Mouse (Mus musculus) heart, adult 2 months (tissue): ENCODE data around the gene 3110009E18Rik. TPM values are rescaled to one million over a fixed set of nuclear protein-coding genes. Genes with fewer than 3 reads are reported as not detected.

Experiments
- DNase-seq, 2 experiments: peaks; one replicate each; pipeline ENCODE4 v3.0.0; 2021
- H3K27ac ChIP-seq: fragments of 200-600 bp; 2 replicates; pipeline ENCODE4 v1.8.1; 2022
- H3K27me3 ChIP-seq: fragments of 200-500 bp; 2 replicates; pipeline ENCODE4 v1.6.1; 2012; ENCODE audit warnings: mild to moderate bottlenecking, low read length, inconsistent platforms, mixed read lengths; ENCODE audit not compliant: control insufficient read depth, insufficient read depth
- H3K36me3 ChIP-seq: fragments of 200-500 bp; 2 replicates; pipeline ENCODE4 v1.6.1; 2012; ENCODE audit warnings: low read length, inconsistent platforms; ENCODE audit not compliant: control insufficient read depth, insufficient read depth
- H3K4me1 ChIP-seq: fragments of 200-500 bp; 2 replicates; pipeline ENCODE4 v1.6.1; 2011; ENCODE audit warnings: low read length; ENCODE audit not compliant: control insufficient read depth, insufficient read depth
- H3K4me3 ChIP-seq: fragments of 200-600 bp; 2 replicates; pipeline ENCODE4 v1.8.1; 2022
- H3K79me2 ChIP-seq: fragments of 200-500 bp; replicated peaks from 2 replicates; pipeline ENCODE4 v1.6.1; 2012; ENCODE audit warnings: mild to moderate bottlenecking, inconsistent platforms, low read length, moderate library complexity, mixed read lengths; ENCODE audit not compliant: control insufficient read depth, insufficient read depth
- H3K9ac ChIP-seq: fragments of 200-500 bp; 2 replicates; pipeline ENCODE4 v1.6.1; 2012; ENCODE audit warnings: low read depth, mild to moderate bottlenecking, control low read depth, inconsistent platforms, low read length, mixed read lengths
- CTCF ChIP-seq: fragments of 200-600 bp; IDR thresholded peaks from 2 replicates; pipeline ENCODE4 v1.8.1; 2022; ENCODE audit warnings: antibody characterized with exemption, mild to moderate bottlenecking, moderate library complexity
- EP300 ChIP-seq: fragments of 200-500 bp; IDR thresholded peaks from 2 replicates; pipeline ENCODE4 v1.6.1; 2011; ENCODE audit warnings: low read depth, low read length, control low read depth; ENCODE audit not compliant: insufficient read depth
- POLR2A ChIP-seq: fragments of 200-500 bp; IDR thresholded peaks from 2 replicates; pipeline ENCODE4 v1.6.1; 2011; ENCODE audit warnings: mild to moderate bottlenecking, low read depth, low read length, control low read depth; ENCODE audit not compliant: insufficient read depth
- WGBS: fragments of 180-500 bp; shearing (Covaris S2); methylation state at CpG from one replicate; pipeline ENCODE4 v1.1.7; 2018; 5-methylcytosine and 5-hydroxymethylcytosine counted together
- intact Hi-C: fragments of 180-260 bp; cut with DNase I; formaldehyde crosslinking; loops from one replicate; pipeline ENCODE4 v1.15.1; 2025
- polyA plus RNA-seq: library from polyadenylated mRNA; depleted of rRNA; stranded (reverse); fragments of >200 nt; gene quantifications from 2 replicates; pipeline ENCODE4 v1.2.3, GENCODE M21; 2012
- total RNA-seq, 2 experiments: library from RNA; stranded (reverse); gene quantifications; 2 replicates each; pipeline ENCODE4 v1.2.3; 2021

The 3110009E18Rik gene
- total and polyA plus RNA-seq, 3 experiments, result 2.5 to 5.8 (median 5.2) TPM

GRCm38 (mm10) chr1:120190300-120190699, 69.3 kb downstream of the 3110009E18Rik start:
- Histone ChIP-seq H3K9ac (no peak overlapping the region), H3K4me3 (no peak overlapping the region), H3K4me1 (no peaks in the 10 kb centered on the region), H3K36me3 (no peaks in the 10 kb centered on the region), H3K27me3 (no peaks in the 10 kb centered on the region), H3K79me2 (no peaks in the 10 kb centered on the region), H3K27ac (no peak overlapping the region)
- DNase-seq, result no peak
- intact Hi-C loops, result loop anchor here (10.0 kb wide), 1 partner anchor 285 kb away; no protein-coding TSS in a partner anchor
- TF ChIP-seq CTCF, result no peak
- TF ChIP-seq POLR2A, result no peak
- TF ChIP-seq EP300, result no peak
- WGBS, result 88% methylated on average over 2 of the region's 2 CpGs

GRCm38 (mm10) chr1:120190946-120191345, 70.0 kb downstream of the 3110009E18Rik start:
- Histone ChIP-seq H3K27me3 (no peaks in the 10 kb centered on the region), H3K27ac (no peak overlapping the region), H3K4me1 (no peaks in the 10 kb centered on the region), H3K4me3 (no peak overlapping the region), H3K36me3 (no peaks in the 10 kb centered on the region), H3K79me2 (no peaks in the 10 kb centered on the region), H3K9ac (no peak overlapping the region)
- DNase-seq, result no peak
- intact Hi-C loops, result loop anchor here (10.0 kb wide), 1 partner anchor 284 kb away; no protein-coding TSS in a partner anchor
- TF ChIP-seq CTCF (no peak), EP300 (no peak), POLR2A (no peak)
- WGBS, result 78% methylated on average over 6 of the region's 6 CpGs

DNA sequence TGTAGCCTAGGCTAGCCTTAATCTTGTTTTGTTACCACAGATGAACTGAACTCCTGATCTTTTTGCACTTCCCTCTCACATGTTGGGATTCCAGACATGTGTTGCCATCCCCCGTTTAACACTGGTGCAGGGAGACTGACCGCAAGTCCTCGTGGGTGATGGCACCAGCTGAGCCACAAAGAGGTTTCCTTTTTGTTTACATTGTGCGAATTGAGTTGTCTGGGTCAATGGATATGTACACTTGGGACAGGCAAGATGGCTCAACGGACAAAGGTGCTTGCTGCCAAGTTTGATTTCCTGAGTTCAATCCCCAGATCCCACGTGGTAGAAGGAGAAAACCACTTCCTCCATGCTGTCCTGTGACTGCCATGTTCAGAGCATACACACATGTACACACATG, 71.3 kb downstream of the 3110009E18Rik start:
- TF ChIP-seq POLR2A (no peak), CTCF (no peak), EP300 (no peak)
- 69% methylated on average over 6 of the region's 6 CpGs for whole genome bisulfite sequencing
- Histone ChIP-seq H3K79me2 (no peaks in the 10 kb centered on the region), H3K4me1 (no peaks in the 10 kb centered on the region), H3K27me3 (no peaks in the 10 kb centered on the region), H3K9ac (no peak overlapping the region), H3K36me3 (no peaks in the 10 kb centered on the region), H3K27ac (no peak overlapping the region), H3K4me3 (no peak overlapping the region)
- intact Hi-C loops, result loop anchor here (10.0 kb wide), 1 partner anchor 282 kb away; no protein-coding TSS in a partner anchor
- no peak for DNase-seq

DNA sequence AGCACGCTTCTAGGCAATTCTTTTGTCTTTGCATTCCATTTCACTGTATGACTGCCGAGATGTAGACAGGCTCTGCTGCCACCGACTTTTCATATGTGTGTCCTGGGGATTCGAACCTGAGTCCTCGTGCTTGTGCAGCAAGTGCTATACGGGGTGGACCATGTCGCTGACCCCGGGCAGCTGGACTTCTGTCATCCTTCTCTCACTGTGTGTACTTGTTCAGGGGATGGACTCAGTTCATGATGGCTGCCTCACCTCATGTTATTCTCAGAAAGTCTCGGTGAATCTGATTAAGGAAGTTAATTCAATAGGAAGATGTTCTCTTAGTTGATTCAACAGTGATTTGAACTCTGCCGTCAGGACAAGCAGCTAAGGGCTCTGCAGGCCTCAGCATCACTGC, 72.6 kb downstream of the 3110009E18Rik start:
- H3K4me3 ChIP-seq, result no peak overlapping the region
- no peaks in the 10 kb centered on the region for H3K4me1 ChIP-seq
- H3K36me3 ChIP-seq, result no peaks in the 10 kb centered on the region
- H3K27ac ChIP-seq, result no peak overlapping the region
- intact Hi-C loops, result loop anchor here (10.0 kb wide), 1 partner anchor 281 kb away; no protein-coding TSS in a partner anchor
- DNase-seq, result no peak
- no peak for TF ChIP-seq CTCF
- no peak for TF ChIP-seq POLR2A
- no peak for TF ChIP-seq EP300
- H3K27me3 ChIP-seq, result no peaks in the 10 kb centered on the region
- no peaks in the 10 kb centered on the region for H3K79me2 ChIP-seq
- H3K9ac ChIP-seq, result no peak overlapping the region
- WGBS, result 87% methylated on average over 10 of the region's 10 CpGs

- no peaks in the 10 kb centered on the region for H3K36me3 ChIP-seq
- no peak overlapping the region for H3K9ac ChIP-seq
- no peak for TF ChIP-seq CTCF
- TF ChIP-seq POLR2A, result no peak
- TF ChIP-seq EP300, result no peak
- no peak overlapping the region for H3K4me3 ChIP-seq
- DNase-seq, result no peak
- H3K27me3 ChIP-seq, result no peaks in the 10 kb centered on the region
- H3K79me2 ChIP-seq, result no peaks in the 10 kb centered on the region
- H3K4me1 ChIP-seq, result no peaks in the 10 kb centered on the region
- WGBS, result 48% methylated on average over 5 of the region's 5 CpGs
- H3K27ac ChIP-seq, result no peak overlapping the region
- intact Hi-C loops, result loop anchor here (5.0 to 10.0 kb wide), 2 partner anchors 131 to 279 kb away; no protein-coding TSS in a partner anchor
Measured at GRCm38 (mm10) chr1:120195947-120196346, 75.0 kb downstream of the 3110009E18Rik start.

- H3K27me3 ChIP-seq, result no peaks in the 10 kb centered on the region
- no peaks in the 10 kb centered on the region for H3K36me3 ChIP-seq
- intact Hi-C loops, result loop anchor here (1.0 to 10.0 kb wide), 3 partner anchors 131 to 353 kb away; no protein-coding TSS in a partner anchor
- H3K4me1 ChIP-seq, result no peaks in the 10 kb centered on the region
- TF ChIP-seq EP300 (no peak), POLR2A (no peak), CTCF (no peak)
- H3K9ac ChIP-seq, result no peak overlapping the region
- H3K27ac ChIP-seq, result no peak overlapping the region
- 80% methylated on average over 2 of the region's 2 CpGs for WGBS
- H3K79me2 ChIP-seq, result no peaks in the 10 kb centered on the region
- DNase-seq, result no peak
- no peak overlapping the region for H3K4me3 ChIP-seq
Measured at GRCm38 (mm10) chr1:120196724-120197123, 75.7 kb downstream of the 3110009E18Rik start.
